Mouse (Mus musculus) neural tube, embryonic 15.5 days (tissue): Measurements from ENCODE around the gene Gm6803. TPM values are rescaled to one million over a fixed set of nuclear protein-coding genes. Genes with fewer than 3 reads are reported as not detected.
"Not testable (repeated sequence)": the region's sequence is repeated elsewhere in the genome, so short reads cannot be mapped to it uniquely, and the experiment has no call there.

Source experiments
- ATAC-seq: fragments of 200-750 bp; cut with Nextera tagmentation; 2 replicates; pipeline ENCODE4 v1.8.0; 2017; ENCODE audit warnings: mild to moderate bottlenecking, moderate TSS enrichment, moderate library complexity; ENCODE audit not compliant: low FRiP score
- H3K27ac ChIP-seq: fragments of 300-500 bp; sonication (generic); replicated peaks from 2 replicates; pipeline ENCODE4 v1.5.1; 2015; ENCODE audit warnings: mild to moderate bottlenecking, inconsistent platforms
- H3K27me3 ChIP-seq: fragments of 300-500 bp; sonication (generic); replicated peaks from 2 replicates; pipeline ENCODE4 v1.6.1; 2015; ENCODE audit warnings: inconsistent platforms
- H3K36me3 ChIP-seq: fragments of 300-500 bp; sonication (generic); 2 replicates; pipeline ENCODE4 v1.6.1; 2015; ENCODE audit warnings: inconsistent platforms
- H3K4me1 ChIP-seq: fragments of 300-500 bp; sonication (generic); 2 replicates; pipeline ENCODE4 v1.6.1; 2015; ENCODE audit warnings: inconsistent platforms
- H3K4me2 ChIP-seq: fragments of 300-500 bp; sonication (generic); 2 replicates; pipeline ENCODE4 v1.6.1; 2015; ENCODE audit warnings: inconsistent platforms, mild to moderate bottlenecking, moderate library complexity
- H3K4me3 ChIP-seq: fragments of 300-500 bp; sonication (generic); replicated peaks from 2 replicates; pipeline ENCODE4 v1.5.1; 2015; ENCODE audit warnings: mild to moderate bottlenecking, inconsistent platforms
- H3K9ac ChIP-seq: fragments of 300-500 bp; sonication (generic); replicated peaks from 2 replicates; pipeline ENCODE4 v1.6.1; 2015; ENCODE audit warnings: mild to moderate bottlenecking, inconsistent platforms
- H3K9me3 ChIP-seq: fragments of 300-500 bp; sonication (generic); replicated peaks from 2 replicates; pipeline ENCODE4 v1.6.1; 2016; ENCODE audit warnings: inconsistent platforms
- WGBS: fragments of 180-500 bp; shearing (Covaris S2); methylation state at CpG from one replicate; pipeline ENCODE4 v1.1.7; 2015; ENCODE audit warnings: mixed read lengths; 5-methylcytosine and 5-hydroxymethylcytosine counted together
- polyA plus RNA-seq: library from polyadenylated mRNA; unstranded; fragments of >200 nt; fragmentation: Nextera tagmentation; extraction: Ambion mirVana; gene quantifications from 2 replicates; pipeline ENCODE4 v1.2.1, GENCODE M21; 2015

The Gm6803 gene
- not detected in 2 replicates for polyA plus RNA-seq

DNA sequence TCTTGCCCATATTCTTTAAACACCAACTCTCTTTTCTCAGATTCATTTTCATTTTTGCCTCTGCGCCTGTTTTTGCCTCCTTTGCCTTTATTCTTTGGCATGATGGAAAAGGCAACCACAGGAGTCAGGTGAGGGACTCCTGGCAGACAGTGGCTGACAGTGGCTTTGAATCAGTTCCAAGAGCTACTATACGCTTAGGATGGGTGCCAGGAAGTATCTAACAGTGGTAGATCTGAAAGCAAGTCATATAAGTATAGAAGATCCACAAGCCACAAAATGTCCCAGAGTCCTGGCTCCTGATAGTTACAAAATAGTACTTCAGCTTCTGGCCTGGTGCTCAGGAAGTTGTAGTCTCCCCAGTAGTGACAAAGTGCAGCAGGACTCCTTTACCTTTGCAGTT, at the start of gene Gm6803:
Gm6803 (minus strand) TSS at position 101 of the 400 bp plus-strand sequence.
- WGBS = 86% methylated on average over 2 of the region's 2 CpGs
- not testable (repeated sequence) for H3K9ac ChIP-seq, H3K9me3 ChIP-seq, ATAC-seq, H3K4me3 ChIP-seq, H3K4me1 ChIP-seq, H3K4me2 ChIP-seq, H3K36me3 ChIP-seq, H3K27ac ChIP-seq, H3K27me3 ChIP-seq

DNA sequence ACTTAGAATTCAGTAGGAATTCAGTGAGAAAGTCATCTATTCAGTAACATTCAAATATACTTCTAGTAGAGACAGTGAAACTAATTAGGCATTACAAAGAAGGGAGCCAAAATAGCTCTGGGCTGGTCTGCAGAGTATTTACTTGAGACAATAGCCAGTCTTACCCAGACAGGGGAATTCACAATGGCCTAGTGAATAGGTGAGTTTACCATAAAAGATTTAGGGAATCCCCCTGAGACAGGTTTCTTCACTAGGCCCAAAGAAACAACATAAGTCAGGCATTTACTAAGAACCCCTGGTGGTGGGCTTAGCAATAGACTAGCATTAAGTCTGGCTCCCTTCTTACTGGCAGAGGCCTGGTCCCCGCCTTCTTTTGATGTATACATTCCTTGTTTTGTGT, 26.7 kb upstream of the Gm6803 start:
- H3K9ac ChIP-seq, H3K9me3 ChIP-seq, H3K36me3 ChIP-seq, H3K4me2 ChIP-seq, H3K27me3 ChIP-seq, H3K27ac ChIP-seq, H3K4me3 ChIP-seq, ATAC-seq, H3K4me1 ChIP-seq: not testable (repeated sequence)
- 81% methylated on average over 1 of the region's 1 CpGs for WGBS

DNA sequence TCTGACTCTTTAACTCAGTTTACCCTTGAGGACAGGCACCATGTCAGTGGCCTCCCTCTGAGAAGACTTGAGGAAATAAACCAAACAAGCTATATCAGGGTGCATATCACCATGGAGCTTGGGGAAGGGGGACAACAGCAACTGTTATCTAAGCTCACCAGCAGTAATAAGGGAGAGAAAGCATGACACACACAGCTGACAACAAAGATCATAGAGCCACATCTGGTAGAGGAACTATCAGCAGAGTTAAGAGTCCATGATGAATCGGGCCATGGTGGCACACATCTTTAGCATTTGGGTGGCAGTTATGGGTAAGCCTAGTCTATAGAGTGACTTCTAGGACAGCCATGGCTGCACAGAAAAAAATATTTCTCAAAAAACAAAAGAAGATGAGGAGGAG, 21.1 kb upstream of the Gm6803 start:
- not testable (repeated sequence) for H3K36me3 ChIP-seq, H3K9ac ChIP-seq, H3K4me3 ChIP-seq, H3K9me3 ChIP-seq, H3K4me1 ChIP-seq, H3K27ac ChIP-seq, H3K27me3 ChIP-seq, H3K4me2 ChIP-seq, ATAC-seq
- 88% methylated on average over 1 of the region's 1 CpGs for WGBS

DNA sequence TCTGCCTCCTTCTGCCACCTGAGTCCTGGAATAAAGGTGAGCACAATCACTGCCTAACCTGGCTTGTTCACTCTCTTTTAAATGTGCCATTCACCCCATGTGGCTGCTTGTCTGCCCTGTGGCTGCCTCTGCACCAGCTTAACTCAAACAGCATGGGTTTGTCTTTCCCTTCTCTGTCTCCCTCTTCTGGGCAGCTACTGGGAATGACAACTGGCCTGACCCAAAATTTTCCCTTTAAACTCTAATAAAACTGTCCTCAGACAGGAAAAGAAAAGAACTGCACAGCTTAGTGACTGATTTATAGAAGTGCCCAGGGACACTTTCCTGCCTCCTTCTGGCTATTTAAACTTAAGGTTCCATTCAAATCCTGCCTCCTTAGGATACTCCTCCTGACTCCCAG, 20.5 kb upstream of the Gm6803 start:
- H3K27ac ChIP-seq, H3K4me3 ChIP-seq, H3K27me3 ChIP-seq, H3K9me3 ChIP-seq, H3K36me3 ChIP-seq, H3K4me2 ChIP-seq, H3K4me1 ChIP-seq, ATAC-seq, H3K9ac ChIP-seq: not testable (repeated sequence)

DNA sequence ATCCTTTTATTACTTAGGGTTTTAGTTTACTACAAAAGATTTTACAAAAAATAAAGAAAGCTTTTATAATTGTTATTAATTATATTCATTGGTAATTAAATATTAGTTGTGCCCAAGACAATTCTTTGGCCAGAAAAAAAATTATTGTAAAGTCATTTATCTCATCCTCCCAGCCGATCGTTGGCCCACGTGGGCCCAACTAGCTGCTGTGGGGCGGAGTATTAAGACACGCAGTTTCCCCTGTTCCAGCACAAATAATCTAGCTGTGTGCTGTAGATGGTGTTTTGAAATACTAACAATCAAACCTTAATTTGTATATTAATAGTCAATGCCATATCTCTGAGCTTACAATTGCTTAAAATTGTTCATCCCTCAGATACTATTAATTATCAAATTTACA, 13.7 kb upstream of the Gm6803 start:
- not testable (repeated sequence) for H3K9me3 ChIP-seq, H3K4me3 ChIP-seq, H3K4me2 ChIP-seq, H3K27ac ChIP-seq, H3K4me1 ChIP-seq, H3K36me3 ChIP-seq, ATAC-seq, H3K9ac ChIP-seq, H3K27me3 ChIP-seq
- WGBS = 94% methylated on average over 5 of the region's 5 CpGs

DNA sequence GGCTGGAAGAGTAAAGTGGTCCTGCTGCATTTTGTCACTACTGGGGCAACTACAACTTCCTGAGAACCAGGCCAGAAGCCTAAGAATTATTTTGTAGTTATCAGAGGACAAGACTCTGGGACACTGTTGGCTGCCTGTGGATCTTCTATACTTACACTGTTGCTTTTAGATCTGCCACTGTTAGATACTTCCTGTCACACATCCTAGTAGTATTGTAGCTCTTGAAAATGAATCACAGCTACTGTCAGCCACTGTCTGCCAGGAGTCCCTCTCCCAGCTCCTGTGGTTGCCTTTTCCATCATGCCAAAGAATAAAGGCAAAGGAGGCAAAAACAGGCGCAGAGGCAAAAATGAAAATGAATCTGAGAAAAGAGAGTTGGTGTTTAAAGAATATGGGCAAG, 8.1 kb upstream of the Gm6803 start, which contains the start of gene Gm2056:
Gm2056 (plus strand) TSS at position 301 of the 400 bp plus-strand sequence.
- H3K9me3 ChIP-seq, H3K4me3 ChIP-seq, H3K4me1 ChIP-seq, H3K27ac ChIP-seq, H3K27me3 ChIP-seq, ATAC-seq, H3K36me3 ChIP-seq, H3K4me2 ChIP-seq, H3K9ac ChIP-seq: not testable (repeated sequence)
- WGBS = 88% methylated on average over 1 of the region's 1 CpGs

DNA sequence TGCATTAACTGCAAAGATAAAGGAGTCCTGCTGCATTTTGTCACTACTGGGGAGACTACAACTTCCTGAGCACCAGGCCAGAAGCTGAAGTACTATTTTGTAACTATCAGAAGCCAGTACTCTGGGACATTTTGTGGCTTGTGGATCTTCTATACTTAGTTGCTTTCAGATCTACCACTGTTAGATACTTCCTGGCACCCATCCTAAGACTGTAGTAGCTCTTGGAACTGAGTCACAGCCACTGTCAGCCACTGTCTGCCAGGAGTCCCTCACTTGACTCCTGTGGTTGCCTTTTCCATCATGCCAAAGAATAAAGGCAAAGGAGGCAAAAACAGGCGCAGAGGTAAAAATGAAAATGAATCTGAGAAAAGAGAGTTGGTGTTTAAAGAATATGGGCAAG, 7.0 kb downstream of the Gm6803 start, which contains the start of gene Gm2075:
Gm2075 (plus strand) TSS at position 301 of the 400 bp plus-strand sequence.
- ATAC-seq, H3K4me3 ChIP-seq, H3K9ac ChIP-seq, H3K27ac ChIP-seq, H3K4me2 ChIP-seq, H3K36me3 ChIP-seq, H3K4me1 ChIP-seq, H3K9me3 ChIP-seq, H3K27me3 ChIP-seq: not testable (repeated sequence)
- no CpG with 5 or more reads among the region's 1 CpGs for WGBS

DNA sequence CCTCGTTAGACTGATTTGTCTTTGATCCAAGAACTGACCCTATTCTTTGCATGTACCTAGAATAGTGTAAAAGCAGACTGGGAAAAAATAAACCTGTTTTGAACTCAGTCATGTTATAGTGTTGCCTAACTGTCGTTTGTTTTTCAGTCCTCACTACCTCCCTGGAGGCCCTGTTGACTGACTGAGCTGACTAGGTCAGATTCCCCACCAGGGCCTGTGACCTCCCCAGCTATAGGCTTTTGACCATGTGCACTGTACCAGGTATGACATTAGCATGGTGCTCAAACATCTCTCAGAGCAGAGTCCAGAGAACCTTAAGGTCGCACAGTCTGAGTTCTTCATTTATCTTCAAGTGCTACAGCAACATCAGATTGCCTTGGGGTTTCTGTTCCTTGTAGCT, 14.5 kb downstream of the Gm6803 start:
- H3K4me1 ChIP-seq, H3K4me2 ChIP-seq, H3K4me3 ChIP-seq, H3K36me3 ChIP-seq, H3K27me3 ChIP-seq, H3K9me3 ChIP-seq, ATAC-seq, H3K9ac ChIP-seq, H3K27ac ChIP-seq: not testable (repeated sequence)
- WGBS = 78% methylated on average over 3 of the region's 3 CpGs

DNA sequence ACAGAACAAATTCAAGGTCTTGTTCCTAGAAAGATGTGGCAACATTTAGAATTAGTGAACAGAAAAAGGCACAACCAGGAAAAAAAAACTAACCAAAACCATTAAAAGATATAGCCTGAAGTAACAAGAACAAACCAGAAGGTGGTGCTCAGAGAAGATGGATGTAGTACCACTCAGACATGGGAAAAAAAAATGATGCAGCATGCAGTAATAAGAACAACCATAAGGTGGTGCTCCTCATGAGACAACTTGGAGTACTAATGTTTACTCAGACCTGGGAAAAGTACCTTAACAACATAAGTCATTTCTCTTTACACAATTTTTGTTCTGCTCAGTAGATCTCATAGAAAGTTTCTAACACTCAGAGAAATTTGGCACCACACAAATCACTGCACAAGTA, 34.6 kb downstream of the Gm6803 start:
- not testable (repeated sequence) for H3K9ac ChIP-seq

More for the DNA sequence above, 34.6 kb downstream of the Gm6803 start:
- not testable (repeated sequence) for ATAC-seq, H3K27ac ChIP-seq, H3K4me1 ChIP-seq, H3K27me3 ChIP-seq, H3K4me3 ChIP-seq, H3K36me3 ChIP-seq, H3K4me2 ChIP-seq, H3K9me3 ChIP-seq

Other genes starting within 250 kb of the Gm6803 start
- not detected in 2 replicates for gene Gm21319, start 243.0 kb downstream of the Gm6803 start, polyA plus RNA-seq
- not detected in 2 replicates for gene Gm21936, start 223.3 kb downstream of the Gm6803 start, polyA plus RNA-seq
- gene BB287469, start 202.2 kb downstream of the Gm6803 start, polyA plus RNA-seq = not detected in 2 replicates
- not detected in 2 replicates for gene Gm2001, start 176.4 kb downstream of the Gm6803 start, polyA plus RNA-seq
- not detected in 2 replicates for gene Gm2016, start 144.7 kb downstream of the Gm6803 start, polyA plus RNA-seq
- gene Gm2022, start 123.4 kb downstream of the Gm6803 start, polyA plus RNA-seq = not detected in 2 replicates
- not detected in 2 replicates for gene Gm2035, start 98.9 kb downstream of the Gm6803 start, polyA plus RNA-seq
- gene Gm2042, start 64.7 kb downstream of the Gm6803 start, polyA plus RNA-seq = not detected in 2 replicates
- gene Gm2075, start 6.9 kb downstream of the Gm6803 start, polyA plus RNA-seq = not detected in 2 replicates
- not detected in 2 replicates for gene Gm2056, start 8.2 kb upstream of the Gm6803 start, polyA plus RNA-seq
- not detected in 2 replicates for gene Gm16368, start 64.9 kb upstream of the Gm6803 start, polyA plus RNA-seq
- gene Gm10436, start 163.3 kb upstream of the Gm6803 start, polyA plus RNA-seq = not detected in 2 replicates
- gene Gm8332, start 231.3 kb upstream of the Gm6803 start, polyA plus RNA-seq = not detected in 2 replicates